Mouse (Mus musculus): ENCODE data around the gene Asic1. TPM values are rescaled to one million over a fixed set of nuclear protein-coding genes. Genes with fewer than 3 reads are reported as not detected.

Gene Asic1
- polyA plus RNA-seq (2017; shearing (Covaris generic)), result 0.38 TPM

DNA sequence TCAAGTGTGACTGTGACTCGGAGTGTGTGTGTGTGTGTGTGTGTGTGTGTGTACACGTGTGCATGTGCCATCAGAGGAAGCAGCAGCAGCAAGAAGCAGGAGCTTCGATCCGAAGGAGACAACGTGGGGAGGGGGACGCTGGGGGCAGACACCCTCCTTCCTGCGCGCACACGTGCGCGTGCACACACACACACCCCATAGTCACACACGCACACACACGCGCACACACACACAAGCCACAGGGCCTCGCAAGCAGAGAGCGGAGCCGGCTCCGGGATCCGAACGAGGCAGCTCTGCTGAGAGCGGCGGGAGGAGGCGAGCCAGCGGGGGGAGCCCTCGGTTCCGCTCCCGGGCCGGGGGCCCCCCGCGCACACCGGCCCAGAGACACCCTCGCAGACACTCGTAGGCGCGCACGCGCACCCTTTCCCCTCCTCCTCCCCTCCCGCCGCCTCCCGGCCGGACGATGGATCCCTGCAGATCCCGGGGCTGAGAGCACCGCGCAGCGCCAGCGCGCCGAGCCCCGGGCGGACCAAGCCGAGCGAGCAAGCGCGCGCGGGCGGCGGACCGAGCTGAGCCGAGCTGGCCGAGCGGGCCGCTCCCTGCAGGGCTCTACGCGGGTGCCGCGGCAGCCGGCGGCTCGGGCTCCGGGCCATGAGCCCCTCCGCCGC, at the start of gene Asic1:
TSS of gene Asic1 (plus strand) at position 215 of the 668 bp plus-strand sequence.

DNA sequence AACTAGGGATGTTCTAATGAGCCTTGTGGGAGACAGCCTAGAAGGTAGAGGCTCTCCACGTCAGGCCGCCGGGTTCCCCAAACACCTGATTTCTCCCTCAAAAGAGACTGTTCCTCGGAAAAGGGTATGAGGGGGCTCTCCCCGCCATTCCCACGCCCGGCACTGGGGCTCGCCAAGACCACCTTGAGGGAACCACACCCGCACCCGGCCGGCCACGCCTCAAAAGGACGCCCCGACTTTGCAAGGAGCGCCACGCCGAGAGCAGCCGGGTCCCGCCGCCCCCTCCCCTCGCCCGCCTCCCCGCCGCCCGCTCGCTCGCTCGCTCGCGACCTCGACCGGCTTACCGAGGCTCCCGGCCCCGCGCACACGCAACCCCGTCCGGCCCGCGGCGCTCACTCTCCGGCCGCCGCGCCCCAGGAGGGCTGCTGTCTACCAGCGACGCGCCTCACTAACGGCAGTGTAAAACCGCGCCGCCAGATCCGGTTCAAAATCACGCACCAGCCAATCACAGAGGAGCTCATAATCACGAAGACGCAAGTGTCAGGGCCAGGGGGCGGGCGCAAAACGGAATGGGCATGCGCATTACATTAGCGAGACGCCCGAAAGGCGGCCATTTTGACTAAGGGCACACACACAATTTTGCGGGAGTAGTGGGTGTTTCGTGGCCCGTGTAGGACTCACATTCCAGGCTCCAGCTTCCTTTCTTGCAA, 18.9 kb upstream of the Asic1 start, which contains the start of gene Racgap1:
TSS of gene Racgap1 (minus strand) at position 494 of the 710 bp plus-strand sequence.

DNA sequence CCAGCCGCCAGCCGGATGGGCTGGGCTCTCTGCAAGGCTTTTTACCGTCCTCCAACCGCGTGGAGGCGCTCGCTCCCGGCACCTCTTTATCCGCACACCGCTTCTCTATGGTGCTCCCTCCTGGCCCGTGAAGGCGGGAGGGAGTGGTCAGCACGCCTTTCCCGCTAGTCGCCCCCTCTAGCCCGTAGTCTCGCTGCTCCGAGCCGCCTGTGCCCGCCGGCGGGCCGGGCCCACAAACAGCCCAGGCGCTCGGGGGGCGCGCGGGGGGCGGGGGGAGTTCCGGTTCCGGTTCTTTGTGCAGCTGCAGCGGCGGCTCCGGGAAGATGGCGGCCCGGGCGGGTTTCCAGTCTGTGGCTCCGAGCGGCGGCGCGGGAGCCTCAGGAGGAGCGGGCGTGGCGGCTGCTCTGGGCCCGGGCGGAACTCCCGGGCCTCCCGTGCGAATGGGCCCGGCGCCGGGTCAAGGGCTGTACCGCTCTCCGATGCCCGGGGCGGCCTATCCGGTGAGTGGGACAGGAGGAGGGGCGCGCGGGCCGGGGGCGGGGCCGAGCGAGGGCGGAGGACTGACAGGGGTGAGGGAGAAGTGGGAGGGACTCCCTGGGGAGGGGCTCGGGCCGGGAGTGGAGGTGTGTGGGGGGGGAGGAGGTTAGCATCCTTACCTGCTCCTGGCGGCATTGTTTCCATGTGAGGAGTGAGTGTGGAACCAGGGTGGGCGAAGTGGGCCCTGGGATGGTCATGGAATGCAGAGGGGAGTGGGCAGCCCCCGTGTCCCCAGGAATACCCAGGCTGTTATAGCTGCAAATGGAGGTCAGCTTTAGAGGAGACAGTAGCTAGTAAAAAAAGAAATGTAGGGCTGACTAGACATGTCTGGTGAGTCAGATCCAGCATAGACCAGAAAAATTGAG, 32.1 kb downstream of the Asic1 start, which contains the start of gene Smarcd1:
TSS of gene Smarcd1 (plus strand) at position 131 of the 902 bp plus-strand sequence.

DNA sequence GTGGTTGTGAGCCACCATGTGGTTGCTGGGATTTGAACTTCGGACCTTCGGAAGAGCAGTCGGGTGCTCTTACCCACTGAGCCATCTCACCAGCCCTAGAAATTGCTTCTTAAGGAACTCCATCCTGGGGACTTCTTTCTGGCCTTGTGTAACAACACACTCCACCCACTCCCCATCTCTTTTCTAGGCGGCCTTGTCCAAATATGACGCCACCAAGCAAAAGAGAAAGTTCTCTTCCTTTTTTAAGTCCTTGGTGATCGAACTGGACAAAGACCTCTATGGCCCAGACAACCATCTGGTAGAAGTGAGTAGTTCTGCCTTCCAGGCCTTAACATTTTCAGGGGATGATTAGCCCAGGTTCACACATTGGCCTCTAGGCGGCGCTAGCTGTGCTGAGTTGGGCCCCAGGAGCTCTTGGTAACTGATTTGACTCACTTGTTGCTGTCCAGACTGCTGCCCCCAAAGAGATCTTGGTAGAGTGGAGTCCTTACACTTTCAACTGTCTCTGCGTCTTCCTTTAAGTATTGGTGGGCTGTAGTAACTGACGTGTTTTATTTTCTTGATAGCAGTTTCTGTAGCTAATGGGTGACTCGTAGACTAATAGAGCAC, 35.4 kb downstream of the Asic1 start, which contains the start of gene Gm17349:
TSS of gene Gm17349 (minus strand) at position 51 of the 609 bp plus-strand sequence.

DNA sequence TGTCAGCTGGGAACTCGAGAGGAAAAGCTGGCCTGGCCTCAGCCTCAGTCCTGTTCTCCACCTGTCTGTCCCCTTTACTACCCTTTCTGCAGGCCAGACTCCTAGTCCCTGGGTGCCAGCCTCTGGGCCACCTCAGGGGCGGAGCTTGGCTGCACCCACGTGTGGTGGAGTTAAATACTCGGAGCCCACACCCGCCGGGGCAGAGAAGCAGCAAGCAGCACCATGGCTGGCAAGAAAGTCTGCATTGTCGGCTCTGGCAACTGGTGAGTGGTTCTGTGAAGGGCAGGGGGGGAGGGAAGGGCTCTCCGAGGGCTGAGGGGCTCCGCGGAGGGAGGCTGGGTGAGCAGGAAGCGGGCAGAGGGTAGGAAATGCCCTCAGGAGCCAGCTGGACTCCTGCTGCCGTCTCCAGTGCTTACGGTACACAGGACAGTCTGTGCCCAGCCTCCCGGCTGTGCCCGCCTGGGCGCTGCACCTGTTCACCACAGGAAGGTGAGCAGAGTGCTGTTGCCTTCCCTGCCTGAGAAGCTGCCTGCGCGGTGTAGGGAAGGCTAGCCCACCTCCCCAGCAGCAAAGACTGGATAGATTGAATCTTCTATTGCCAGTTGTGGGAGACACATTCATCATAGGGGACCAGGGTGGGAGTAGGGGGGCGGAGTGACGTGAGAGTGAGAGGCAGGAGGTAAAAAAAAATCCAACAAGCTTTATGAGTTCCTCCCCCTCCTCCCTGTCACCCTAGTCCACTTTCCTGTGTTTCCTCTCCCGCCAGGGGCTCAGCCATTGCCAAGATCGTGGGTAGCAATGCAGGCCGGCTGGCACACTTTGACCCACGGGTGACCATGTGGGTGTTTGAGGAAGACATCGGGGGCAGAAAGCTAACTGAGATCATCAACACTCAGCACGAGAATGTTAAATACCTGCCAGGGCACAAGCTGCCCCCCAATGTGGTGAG, 47.5 kb downstream of the Asic1 start, which contains the start of gene Gpd1:
TSS of gene Gpd1 (plus strand) at position 130 of the 949 bp plus-strand sequence.

DNA sequence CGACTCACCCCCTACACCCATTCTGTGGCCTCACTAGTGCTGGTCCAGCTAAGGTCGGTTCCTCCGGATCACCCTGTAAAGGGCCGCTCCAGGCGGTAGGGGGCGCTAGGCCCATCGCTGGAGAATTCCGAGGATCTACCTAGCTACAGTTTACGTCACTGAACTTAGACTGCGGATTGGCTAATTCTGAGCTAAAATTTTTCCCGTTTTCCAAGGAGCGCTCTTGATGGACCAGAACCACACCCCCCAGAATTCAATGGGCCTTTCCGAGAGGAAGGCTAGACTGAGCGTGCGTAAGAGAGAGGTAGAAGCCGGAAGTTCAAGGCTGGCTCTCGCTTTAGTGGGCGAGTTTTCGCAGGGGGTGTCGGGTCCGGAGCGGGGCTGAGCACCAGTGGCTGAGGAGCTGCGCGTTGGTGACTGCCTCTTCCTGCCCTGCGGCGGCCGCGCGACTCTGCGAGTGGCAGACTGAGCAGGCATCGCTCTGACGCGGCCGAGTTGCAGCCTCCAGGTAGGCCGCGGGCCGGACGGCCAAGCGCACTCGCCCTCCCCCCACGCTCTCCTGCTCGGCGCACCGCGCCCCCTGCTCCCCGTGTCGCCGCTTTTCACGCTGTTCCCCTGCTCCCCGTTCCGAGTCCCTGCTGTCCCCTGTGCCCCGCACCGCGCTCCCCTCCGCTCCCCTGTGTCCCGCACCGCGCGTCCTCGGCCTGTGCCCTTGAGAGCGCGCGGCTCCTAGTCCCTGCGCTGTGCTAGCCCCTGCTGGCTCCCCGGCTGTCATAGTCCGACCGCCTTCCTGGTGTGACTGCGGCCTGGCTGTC, 55.4 kb downstream of the Asic1 start, which contains the start of gene Cox14:
TSS of gene Cox14 (plus strand) at position 278 of the 815 bp plus-strand sequence.

Other genes starting within 250 kb of the Asic1 start
- 13.5 TPM for gene Nckap5l, start 212.6 kb upstream of the Asic1 start, polyA plus RNA-seq (2017; shearing (Covaris generic))
- 30.3 TPM for gene Bcdin3d, start 195.6 kb upstream of the Asic1 start, polyA plus RNA-seq (2017; shearing (Covaris generic))
- 0.02 TPM for gene Faim2, start 142.2 kb upstream of the Asic1 start, polyA plus RNA-seq (2017; shearing (Covaris generic))
- gene Aqp2, start 91.3 kb upstream of the Asic1 start, polyA plus RNA-seq (2017; shearing (Covaris generic)), result not detected
- not detected for gene Aqp5, start 79.6 kb upstream of the Asic1 start, polyA plus RNA-seq (2017; shearing (Covaris generic))
- not detected for gene Aqp6, start 69.0 kb upstream of the Asic1 start, polyA plus RNA-seq (2017; shearing (Covaris generic))
- 38.8 TPM for gene Racgap1, start 18.7 kb upstream of the Asic1 start, polyA plus RNA-seq (2017; shearing (Covaris generic))
- 15.6 TPM for gene Smarcd1, start 31.8 kb downstream of the Asic1 start, polyA plus RNA-seq (2017; shearing (Covaris generic))
- not detected for gene Gm17349, start 35.1 kb downstream of the Asic1 start, polyA plus RNA-seq (2017; shearing (Covaris generic))
- 0.76 TPM for gene Gpd1, start 47.1 kb downstream of the Asic1 start, polyA plus RNA-seq (2017; shearing (Covaris generic))
- 172 TPM for gene Cox14, start 55.2 kb downstream of the Asic1 start, polyA plus RNA-seq (2017; shearing (Covaris generic))
- gene Cers5, start 102.5 kb downstream of the Asic1 start, polyA plus RNA-seq (2017; shearing (Covaris generic)), result 102 TPM
- gene Lima1, start 205.1 kb downstream of the Asic1 start, polyA plus RNA-seq (2017; shearing (Covaris generic)), result 7.5 TPM

Data from inflammation-experienced regulatory T-cells, adult 16 weeks (primary cell).